Mouse (Mus musculus): Measurements from ENCODE around the gene Wdfy4. TPM values are rescaled to one million over a fixed set of nuclear protein-coding genes. Genes with fewer than 3 reads are reported as not detected.

Gene Wdfy4
- polyA plus RNA-seq, 1 experiment, result not detected

GRCm38 (mm10) chr14:33073355-33073754 is 112.0 kb downstream of the Wdfy4 start:
- H3K27ac ChIP-seq (ENCODE audit: insufficient read depth, low read length), result no peak overlapping the region
- no peaks in the 10 kb centered on the region for H3K4me1 ChIP-seq (ENCODE audit: control insufficient read depth, insufficient read depth, low read length)
- H3K4me3 ChIP-seq (ENCODE audit: low read depth, low read length), result no peak overlapping the region
- H3K9me3 ChIP-seq (replicated peaks; ENCODE audit: control insufficient read depth, insufficient read depth, low read length, poor library complexity, severe bottlenecking), result no peaks in the 10 kb centered on the region
- no peak overlapping the region for H3K9ac ChIP-seq (ENCODE audit: low read depth, poor library complexity, severe bottlenecking)
- no peak for TF ChIP-seq CTCF (IDR thresholded peaks at IDR 0.05; ENCODE audit: low read depth, low read length)
- TF ChIP-seq EP300 (IDR thresholded peaks at IDR 0.05; ENCODE audit: insufficient read depth, low read depth, low read length), result no peak
- no peaks in the 10 kb centered on the region for H3K36me3 ChIP-seq (ENCODE audit: control insufficient read depth, insufficient read depth, low read length, poor library complexity, severe bottlenecking)
- no peaks in the 10 kb centered on the region for H3K27me3 ChIP-seq (ENCODE audit: control insufficient read depth, insufficient read depth, low read length, poor library complexity, severe bottlenecking)

DNA sequence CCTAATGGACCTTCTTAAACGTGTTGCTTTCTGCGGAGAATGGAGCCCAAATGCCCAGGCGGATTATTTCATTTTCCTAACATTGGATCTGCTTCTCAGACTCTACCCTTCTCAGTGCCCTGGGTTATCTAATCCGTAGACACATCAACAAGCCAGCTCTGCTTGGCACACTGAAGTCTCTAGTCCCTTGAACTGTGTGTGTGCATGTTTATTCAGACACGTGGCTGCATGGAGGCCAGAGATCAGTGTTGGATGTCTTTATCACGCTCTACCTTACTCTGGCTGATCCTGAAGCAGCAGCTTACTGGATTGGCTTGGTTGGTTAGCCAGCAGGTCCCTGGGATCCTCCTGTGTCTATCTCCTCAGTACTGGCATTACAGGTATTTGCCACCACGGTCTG is 113.0 kb downstream of the Wdfy4 start:
- no peaks in the 10 kb centered on the region for H3K4me1 ChIP-seq (ENCODE audit: control insufficient read depth, insufficient read depth, low read length)
- TF ChIP-seq CTCF (IDR thresholded peaks at IDR 0.05; ENCODE audit: low read depth, low read length) (no peak), POLR2A (IDR thresholded peaks at IDR 0.05; ENCODE audit: insufficient read depth, low read length) (no peak)
- H3K9ac ChIP-seq (ENCODE audit: low read depth, poor library complexity, severe bottlenecking), result no peak overlapping the region
- no peak overlapping the region for H3K4me3 ChIP-seq (ENCODE audit: low read depth, low read length)
- no peaks in the 10 kb centered on the region for H3K27me3 ChIP-seq (ENCODE audit: control insufficient read depth, insufficient read depth, low read length, poor library complexity, severe bottlenecking)
- H3K36me3 ChIP-seq (ENCODE audit: control insufficient read depth, insufficient read depth, low read length, poor library complexity, severe bottlenecking), result no peaks in the 10 kb centered on the region
- no peaks in the 10 kb centered on the region for H3K9me3 ChIP-seq (replicated peaks; ENCODE audit: control insufficient read depth, insufficient read depth, low read length, poor library complexity, severe bottlenecking)
- H3K27ac ChIP-seq (ENCODE audit: insufficient read depth, low read length), result no peak overlapping the region

GRCm38 (mm10) chr14:33067676-33068075 is 117.6 kb downstream of the Wdfy4 start:
- H3K4me3 ChIP-seq (ENCODE audit: low read depth, low read length), result no peak overlapping the region
- H3K9ac ChIP-seq (ENCODE audit: low read depth, poor library complexity, severe bottlenecking), result no peak overlapping the region
- TF ChIP-seq CTCF (IDR thresholded peaks at IDR 0.05; ENCODE audit: low read depth, low read length) (no peak), POLR2A (IDR thresholded peaks at IDR 0.05; ENCODE audit: insufficient read depth, low read length) (no peak), EP300 (IDR thresholded peaks at IDR 0.05; ENCODE audit: insufficient read depth, low read depth, low read length) (no peak)
- H3K36me3 ChIP-seq (ENCODE audit: control insufficient read depth, insufficient read depth, low read length, poor library complexity, severe bottlenecking), result no peaks in the 10 kb centered on the region
- H3K4me1 ChIP-seq (ENCODE audit: control insufficient read depth, insufficient read depth, low read length), result no peaks in the 10 kb centered on the region
- H3K27me3 ChIP-seq (ENCODE audit: control insufficient read depth, insufficient read depth, low read length, poor library complexity, severe bottlenecking), result no peaks in the 10 kb centered on the region
- H3K27ac ChIP-seq (ENCODE audit: insufficient read depth, low read length), result no peak overlapping the region
- H3K9me3 ChIP-seq (replicated peaks; ENCODE audit: control insufficient read depth, insufficient read depth, low read length, poor library complexity, severe bottlenecking), result no peaks in the 10 kb centered on the region

DNA sequence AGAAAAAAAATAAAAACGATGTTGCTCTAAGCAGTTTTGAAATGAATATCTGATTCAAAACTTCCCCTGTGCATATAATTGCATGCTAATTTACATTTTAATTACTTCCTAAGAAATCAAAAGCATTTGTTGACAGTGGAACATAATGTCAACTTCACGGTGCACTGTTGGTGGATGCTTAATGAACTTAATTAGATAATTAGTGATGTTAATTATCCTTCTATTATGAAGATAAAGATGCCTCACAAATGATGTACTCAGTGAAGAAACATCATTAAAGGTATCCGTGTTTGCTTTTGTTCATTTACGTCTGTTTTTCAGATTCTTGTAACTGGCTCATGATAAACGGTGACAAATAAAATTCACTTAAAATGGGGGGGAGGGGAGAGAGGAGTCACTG is 122.3 kb downstream of the Wdfy4 start:
- Histone ChIP-seq H3K4me3 (ENCODE audit: low read depth, low read length) (no peak overlapping the region), H3K36me3 (ENCODE audit: control insufficient read depth, insufficient read depth, low read length, poor library complexity, severe bottlenecking) (no peaks in the 10 kb centered on the region), H3K27me3 (ENCODE audit: control insufficient read depth, insufficient read depth, low read length, poor library complexity, severe bottlenecking) (no peaks in the 10 kb centered on the region), H3K9me3 (replicated peaks; ENCODE audit: control insufficient read depth, insufficient read depth, low read length, poor library complexity, severe bottlenecking) (no peaks in the 10 kb centered on the region), H3K4me1 (ENCODE audit: control insufficient read depth, insufficient read depth, low read length) (no peaks in the 10 kb centered on the region), H3K27ac (ENCODE audit: insufficient read depth, low read length) (no peak overlapping the region), H3K9ac (ENCODE audit: low read depth, poor library complexity, severe bottlenecking) (no peak overlapping the region)
- TF ChIP-seq POLR2A (IDR thresholded peaks at IDR 0.05; ENCODE audit: insufficient read depth, low read length) (no peak), CTCF (IDR thresholded peaks at IDR 0.05; ENCODE audit: low read depth, low read length) (no peak), EP300 (IDR thresholded peaks at IDR 0.05; ENCODE audit: insufficient read depth, low read depth, low read length) (no peak)

GRCm38 (mm10) chr14:33058881-33059660 is 126.2 kb downstream of the Wdfy4 start:
- H3K27ac ChIP-seq (ENCODE audit: insufficient read depth, low read length), result no peak overlapping the region

GRCm38 (mm10) chr14:33053441-33053840 is 131.9 kb downstream of the Wdfy4 start:
- H3K9me3 ChIP-seq (replicated peaks; ENCODE audit: control insufficient read depth, insufficient read depth, low read length, poor library complexity, severe bottlenecking), result no peaks in the 10 kb centered on the region
- H3K4me1 ChIP-seq (ENCODE audit: control insufficient read depth, insufficient read depth, low read length), result no peaks in the 10 kb centered on the region
- no peak overlapping the region for H3K4me3 ChIP-seq (ENCODE audit: low read depth, low read length)
- H3K9ac ChIP-seq (ENCODE audit: low read depth, poor library complexity, severe bottlenecking), result no peak overlapping the region
- H3K27ac ChIP-seq (ENCODE audit: insufficient read depth, low read length), result no peak overlapping the region
- no peak for TF ChIP-seq POLR2A (IDR thresholded peaks at IDR 0.05; ENCODE audit: insufficient read depth, low read length)
- TF ChIP-seq CTCF (IDR thresholded peaks at IDR 0.05; ENCODE audit: low read depth, low read length), result no peak
- TF ChIP-seq EP300 (IDR thresholded peaks at IDR 0.05; ENCODE audit: insufficient read depth, low read depth, low read length), result no peak
- no peaks in the 10 kb centered on the region for H3K27me3 ChIP-seq (ENCODE audit: control insufficient read depth, insufficient read depth, low read length, poor library complexity, severe bottlenecking)
- no peaks in the 10 kb centered on the region for H3K36me3 ChIP-seq (ENCODE audit: control insufficient read depth, insufficient read depth, low read length, poor library complexity, severe bottlenecking)

More at GRCm38 (mm10) chr14:33058881-33059660, 126.2 kb downstream of the Wdfy4 start:
- H3K9me3 ChIP-seq (replicated peaks; ENCODE audit: control insufficient read depth, insufficient read depth, low read length, poor library complexity, severe bottlenecking), result no peaks in the 10 kb centered on the region
- no peaks in the 10 kb centered on the region for H3K36me3 ChIP-seq (ENCODE audit: control insufficient read depth, insufficient read depth, low read length, poor library complexity, severe bottlenecking)
- H3K27me3 ChIP-seq (ENCODE audit: control insufficient read depth, insufficient read depth, low read length, poor library complexity, severe bottlenecking), result no peaks in the 10 kb centered on the region
- no peak for TF ChIP-seq EP300 (IDR thresholded peaks at IDR 0.05; ENCODE audit: insufficient read depth, low read depth, low read length)
- TF ChIP-seq CTCF (IDR thresholded peaks at IDR 0.05; ENCODE audit: low read depth, low read length), result no peak
- TF ChIP-seq POLR2A (IDR thresholded peaks at IDR 0.05; ENCODE audit: insufficient read depth, low read length), result no peak
- H3K4me3 ChIP-seq (ENCODE audit: low read depth, low read length), result no peak overlapping the region
- no peak overlapping the region for H3K9ac ChIP-seq (ENCODE audit: low read depth, poor library complexity, severe bottlenecking)
- H3K4me1 ChIP-seq (ENCODE audit: control insufficient read depth, insufficient read depth, low read length), result no peaks in the 10 kb centered on the region

Measured in ES-Bruce4 (cell line).